Mouse (Mus musculus) small intestine, adult 2 months (tissue): ENCODE data around the gene Map4k3. TPM values are rescaled to one million over a fixed set of nuclear protein-coding genes. Genes with fewer than 3 reads are reported as not detected.

Experiments used
- H3K27ac ChIP-seq: fragments of 200-500 bp; 2 replicates; pipeline ENCODE4 v1.5.1; 2012; ENCODE audit warnings: low read depth, low read length, control low read depth, inconsistent platforms; ENCODE audit not compliant: insufficient read depth
- H3K27me3 ChIP-seq: fragments of 200-500 bp; 2 replicates; pipeline ENCODE4 v1.6.1; 2012; ENCODE audit warnings: mild to moderate bottlenecking, moderate library complexity, low read length, inconsistent platforms; ENCODE audit not compliant: control insufficient read depth, insufficient read depth
- H3K36me3 ChIP-seq: fragments of 200-500 bp; 2 replicates; pipeline ENCODE4 v1.6.1; 2012; ENCODE audit warnings: mild to moderate bottlenecking, low read length, control low read depth, inconsistent platforms; ENCODE audit not compliant: control insufficient read depth, insufficient read depth
- H3K4me1 ChIP-seq: fragments of 200-500 bp; 2 replicates; pipeline ENCODE4 v1.6.1; 2012; ENCODE audit warnings: low read length, inconsistent platforms, mixed read lengths; ENCODE audit not compliant: control insufficient read depth, insufficient read depth, insufficient read length
- H3K4me3 ChIP-seq: fragments of 200-500 bp; 2 replicates; pipeline ENCODE4 v1.5.1; 2012; ENCODE audit warnings: low read depth, mild to moderate bottlenecking, control low read depth, inconsistent platforms, low read length, moderate library complexity
- CTCF ChIP-seq: fragments of 200-500 bp; IDR thresholded peaks from 2 replicates; pipeline ENCODE4 v1.5.1; 2012; ENCODE audit warnings: low read depth, mild to moderate bottlenecking, control low read depth, inconsistent platforms, low read length, moderate library complexity, mixed read lengths; ENCODE audit not compliant: insufficient replicate concordance, insufficient read length; ENCODE audit errors: extremely low read depth
- POLR2A ChIP-seq: fragments of 200-500 bp; IDR thresholded peaks from 2 replicates; pipeline ENCODE4 v1.6.1; 2012; ENCODE audit warnings: low read depth, mild to moderate bottlenecking, control low read depth, inconsistent platforms, low read length, moderate library complexity
- WGBS: fragments of 180-500 bp; shearing (Covaris S2); methylation state at CpG from one replicate; pipeline ENCODE4 v1.1.7; 2018; 5-methylcytosine and 5-hydroxymethylcytosine counted together
- polyA plus RNA-seq: library from polyadenylated mRNA; depleted of rRNA; stranded (reverse); fragments of >200 nt; gene quantifications from 2 replicates; pipeline ENCODE4 v1.2.3, GENCODE M21; 2012

Gene Map4k3
- polyA plus RNA-seq, 1 experiment, result 9.4 TPM

DNA sequence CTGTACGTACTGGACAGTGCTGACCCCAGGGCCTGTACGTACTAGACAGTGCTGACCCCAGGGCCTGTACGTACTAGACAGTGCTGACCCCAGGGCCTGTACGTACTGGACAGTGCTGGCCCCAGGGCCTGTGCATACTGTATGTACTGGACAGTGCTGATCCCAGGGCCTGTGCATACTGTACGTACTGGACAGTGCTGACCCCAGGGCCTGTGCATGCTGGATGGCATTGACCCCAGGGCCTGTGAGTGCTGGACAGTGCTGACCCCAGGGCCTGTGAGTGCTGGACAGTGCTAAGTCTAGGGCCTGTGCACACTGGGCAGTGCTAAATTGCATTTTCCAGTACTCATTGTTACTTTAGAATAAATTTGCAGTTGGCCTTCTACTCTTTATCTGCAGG lies 31.3 kb downstream of the Map4k3 start:
- H3K27me3 ChIP-seq, result no peaks in the 10 kb centered on the region
- TF ChIP-seq CTCF, result no peak
- TF ChIP-seq POLR2A, result no peak
- no peak overlapping the region for H3K27ac ChIP-seq
- no peak overlapping the region for H3K4me3 ChIP-seq
- 98% methylated on average over 5 of the region's 5 CpGs for WGBS
- H3K4me1 ChIP-seq, result peaks cover 12% of the 10 kb centered on the region; the same call in 1 of the 2 replicates
- H3K36me3 ChIP-seq, result no peaks in the 10 kb centered on the region

DNA sequence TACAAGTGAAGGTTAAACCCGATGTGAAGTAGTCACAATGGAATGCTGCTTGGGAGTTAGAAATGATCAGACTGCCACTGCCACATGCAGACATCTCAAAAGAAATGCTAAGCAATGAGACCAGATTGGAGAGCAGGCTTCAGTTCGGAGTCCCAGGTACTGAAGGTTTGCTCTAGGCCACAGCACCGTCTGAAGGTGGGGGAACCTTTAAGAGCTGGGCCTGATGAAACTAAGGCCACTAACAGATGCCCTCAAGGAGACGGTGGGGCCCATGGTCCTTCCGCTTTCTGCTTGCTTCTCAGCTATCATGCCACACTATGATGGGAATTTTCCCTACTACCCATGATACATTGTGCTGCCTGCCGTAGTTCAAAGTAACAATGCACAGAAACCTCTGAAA lies 32.1 kb downstream of the Map4k3 start:
- Histone ChIP-seq H3K4me1 (peaks cover 12% of the 10 kb centered on the region; the same call in 1 of the 2 replicates), H3K27ac (no peak overlapping the region), H3K27me3 (no peaks in the 10 kb centered on the region), H3K4me3 (no peak overlapping the region), H3K36me3 (no peaks in the 10 kb centered on the region)
- WGBS, result 90% methylated on average over 6 of the region's 6 CpGs
- TF ChIP-seq CTCF (no peak), POLR2A (no peak)

DNA sequence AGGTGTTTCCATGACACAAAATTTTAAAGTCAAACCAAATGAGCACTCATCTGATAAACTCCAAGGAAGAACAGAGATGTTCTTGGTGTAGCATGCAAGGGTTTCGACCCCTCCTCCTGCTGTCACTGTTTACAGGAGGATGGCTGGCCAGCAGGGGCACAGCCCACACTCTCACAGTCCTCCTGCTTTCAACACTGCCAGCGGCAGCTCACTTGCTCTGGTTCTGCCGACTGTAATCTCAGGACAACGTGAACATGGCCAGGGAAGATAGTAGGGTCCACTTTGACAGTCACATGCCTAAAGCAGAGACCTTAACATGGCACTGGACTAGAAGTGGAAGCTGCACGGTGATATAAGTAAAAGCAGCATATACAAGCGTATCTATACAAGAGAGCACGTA lies 34.6 kb downstream of the Map4k3 start:
- H3K27ac ChIP-seq, result no peak overlapping the region
- 62% methylated on average over 7 of the region's 7 CpGs for WGBS
- H3K27me3 ChIP-seq, result no peaks in the 10 kb centered on the region
- TF ChIP-seq CTCF (no peak), POLR2A (no peak)
- H3K36me3 ChIP-seq, result no peaks in the 10 kb centered on the region
- peaks cover 8% of the 10 kb centered on the region; the same call in 1 of the 2 replicates for H3K4me1 ChIP-seq
- H3K4me3 ChIP-seq, result no peak overlapping the region

DNA sequence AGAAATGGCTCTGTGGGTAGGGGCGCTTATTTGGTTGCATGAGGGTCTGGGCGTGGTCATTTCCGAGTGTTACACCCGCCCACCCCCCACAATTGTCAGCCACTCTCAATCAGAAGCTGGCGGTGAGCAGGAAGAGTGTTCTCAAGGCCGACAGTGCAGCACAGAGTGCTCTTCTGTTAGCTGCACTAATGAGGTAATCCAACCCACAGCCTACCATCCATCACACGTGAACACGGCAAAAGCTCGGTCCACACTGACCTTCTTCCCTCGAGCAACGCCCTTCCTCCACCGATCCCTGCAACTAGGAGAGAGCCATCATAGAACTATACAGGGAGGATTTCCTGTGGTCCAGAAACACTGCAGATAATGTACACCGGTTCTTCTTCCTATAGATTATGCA lies 36.1 kb downstream of the Map4k3 start:
- Histone ChIP-seq H3K4me3 (no peak overlapping the region), H3K4me1 (no peaks in the 10 kb centered on the region), H3K36me3 (no peaks in the 10 kb centered on the region), H3K27me3 (no peaks in the 10 kb centered on the region), H3K27ac (no peak overlapping the region)
- WGBS, result 78% methylated on average over 13 of the region's 13 CpGs
- TF ChIP-seq CTCF, result no peak
- no peak for TF ChIP-seq POLR2A

DNA sequence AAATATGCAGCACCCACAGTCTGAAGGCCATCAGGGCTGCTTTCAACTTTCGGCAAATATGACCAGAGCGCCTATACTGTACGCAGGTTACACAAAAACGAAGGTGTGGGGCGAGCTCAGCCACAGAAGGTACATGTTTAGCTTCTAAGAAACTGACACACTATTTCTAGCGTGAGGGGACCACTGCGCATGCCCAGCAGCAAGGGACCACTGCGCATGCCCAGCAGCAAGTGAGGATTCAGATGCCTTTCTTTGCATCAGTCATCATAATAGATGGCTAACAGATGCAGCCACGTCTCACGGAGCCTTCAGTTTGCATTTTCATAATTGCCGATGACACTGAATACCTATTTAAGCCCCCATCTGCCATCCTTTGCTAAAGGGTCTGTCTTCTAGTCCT lies 39.6 kb downstream of the Map4k3 start:
- no peak overlapping the region for H3K4me3 ChIP-seq
- no peaks in the 10 kb centered on the region for H3K36me3 ChIP-seq
- H3K27ac ChIP-seq, result no peak overlapping the region
- TF ChIP-seq CTCF (no peak), POLR2A (no peak)
- no peaks in the 10 kb centered on the region for H3K27me3 ChIP-seq
- no peaks in the 10 kb centered on the region; the same call in 1 of the 2 replicates for H3K4me1 ChIP-seq
- WGBS, result 94% methylated on average over 11 of the region's 11 CpGs

DNA sequence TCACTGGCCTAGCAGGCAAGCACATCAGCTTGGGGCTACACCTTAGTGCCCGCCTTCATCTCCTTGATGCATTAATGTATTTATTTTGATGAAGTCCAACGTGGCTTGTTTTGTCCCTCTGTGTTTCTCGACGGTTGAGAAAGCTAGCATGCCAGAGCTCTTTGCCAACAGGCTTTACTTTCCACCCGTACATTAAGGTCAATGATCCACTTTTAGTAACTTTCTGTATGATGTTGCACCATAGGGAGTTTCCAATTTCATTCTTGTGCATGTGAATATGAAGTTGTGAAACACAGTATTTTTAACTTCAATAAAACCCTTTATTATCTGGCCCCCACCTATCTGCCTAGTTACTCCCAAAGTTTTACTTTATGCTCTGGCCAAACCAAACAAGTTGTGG lies 42.2 kb downstream of the Map4k3 start:
- WGBS, result 76% methylated on average over 5 of the region's 5 CpGs
- no peaks in the 10 kb centered on the region for H3K27me3 ChIP-seq
- H3K27ac ChIP-seq, result no peak overlapping the region
- H3K4me1 ChIP-seq, result no peaks in the 10 kb centered on the region; the same call in 1 of the 2 replicates
- no peaks in the 10 kb centered on the region for H3K36me3 ChIP-seq
- no peak overlapping the region for H3K4me3 ChIP-seq
- TF ChIP-seq CTCF (no peak), POLR2A (no peak)

DNA sequence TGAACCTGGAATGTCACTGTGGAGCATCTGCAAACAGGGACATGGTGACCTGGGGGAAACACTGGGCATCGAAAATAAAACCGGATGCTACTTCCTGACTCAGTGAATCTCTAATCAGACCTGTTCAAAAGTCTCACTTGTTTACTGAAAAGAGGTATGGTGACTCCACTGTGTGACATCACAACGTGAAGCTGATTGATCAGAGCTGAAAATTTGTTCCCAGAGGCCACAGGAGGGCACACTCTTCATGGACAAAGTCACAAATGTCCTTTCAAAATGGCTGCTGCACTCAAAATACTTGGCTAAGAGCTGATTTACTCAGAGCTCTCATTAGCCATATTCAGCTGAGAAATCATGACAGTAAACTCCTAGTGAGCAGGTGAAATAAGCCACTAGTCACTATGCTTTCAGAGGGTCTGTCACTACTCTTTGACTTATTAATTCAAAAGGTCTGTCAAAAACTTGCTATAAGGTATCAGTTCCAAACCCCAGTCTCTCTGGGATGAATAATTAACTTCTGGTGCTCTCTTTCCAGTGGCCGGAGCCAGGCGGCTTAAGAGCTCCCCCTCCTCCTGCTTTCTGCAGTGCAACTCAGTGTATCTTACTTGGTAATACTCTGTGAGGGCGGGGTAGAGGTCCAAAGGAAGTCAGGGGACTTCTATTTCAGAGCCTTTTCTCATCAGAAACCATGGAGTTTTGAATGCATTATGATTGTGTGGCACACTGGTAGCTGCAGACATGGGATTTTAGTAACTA lies 44.3 kb downstream of the Map4k3 start:
- Histone ChIP-seq H3K27ac (no peak overlapping the region), H3K27me3 (no peaks in the 10 kb centered on the region), H3K36me3 (peaks cover 4% of the 10 kb centered on the region; the same call in 1 of the 2 replicates), H3K4me1 (no peaks in the 10 kb centered on the region; the same call in 1 of the 2 replicates), H3K4me3 (no peak overlapping the region)
- WGBS, result 21% methylated on average over 6 of the region's 6 CpGs
- TF ChIP-seq POLR2A (no peak), CTCF (no peak)
